Mouse (Mus musculus) MEL (cell line): ENCODE measurements around the gene Ranbp17. TPM values are rescaled to one million over a fixed set of nuclear protein-coding genes. Genes with fewer than 3 reads are reported as not detected.

ENCODE experiments used
- DNase-seq: peaks from one replicate; pipeline ENCODE4 v3.0.0; 2011; ENCODE audit warnings: low read depth, low spot score
- H3K27ac ChIP-seq: 2 replicates; pipeline ENCODE4 v1.5.1; 2012; ENCODE audit warnings: low read depth, mild to moderate bottlenecking, control low read depth, low read length, moderate library complexity; ENCODE audit not compliant: control insufficient read depth
- H3K27me3 ChIP-seq, 2 experiments: fragments of 150-350 bp in 1 of 2; sonication (generic) in 1 of 2; 2 replicates each; pipeline ENCODE4 v1.6.1; 2012; ENCODE audit warnings: low read length in 2 of 2, mild to moderate bottlenecking in 2 of 2, improper control_type of control experiment in 1 of 2, moderate library complexity in 1 of 2; ENCODE audit not compliant: insufficient read depth in 2 of 2, control insufficient read depth in 1 of 2
- H3K36me3 ChIP-seq, 2 experiments: 2 replicates each; pipeline ENCODE4 v1.6.1; 2012 to 2014; ENCODE audit warnings: low read length in 2 of 2, improper control_type of control experiment in 1 of 2, inconsistent platforms in 1 of 2, mild to moderate bottlenecking in 1 of 2; ENCODE audit not compliant: insufficient read depth in 2 of 2, control insufficient read depth in 1 of 2
- H3K4me1 ChIP-seq, 2 experiments: fragments of 150-350 bp in 1 of 2; sonication (generic) in 1 of 2; 2 replicates each; pipeline ENCODE4 v1.6.1; 2012; ENCODE audit warnings: low read length in 2 of 2, improper control_type of control experiment in 1 of 2, mild to moderate bottlenecking in 1 of 2; ENCODE audit not compliant: insufficient read depth in 2 of 2, control insufficient read depth in 1 of 2
- H3K4me3 ChIP-seq, 2 experiments: fragments of 150-350 bp in 1 of 2; sonication (generic) in 1 of 2; 2 replicates each; pipeline ENCODE4 v1.5.1; 2012; ENCODE audit warnings: low read depth in 2 of 2, low read length in 2 of 2, mild to moderate bottlenecking in 2 of 2, moderate library complexity in 2 of 2, control low read depth in 1 of 2, improper control_type of control experiment in 1 of 2; ENCODE audit not compliant: control insufficient read depth in 1 of 2, insufficient read depth in 1 of 2
- H3K79me2 ChIP-seq: 2 replicates; pipeline ENCODE4 v1.6.1; 2012; ENCODE audit warnings: mild to moderate bottlenecking, low read length, moderate library complexity; ENCODE audit not compliant: control insufficient read depth, poor library complexity, insufficient read depth
- H3K9ac ChIP-seq: 2 replicates; pipeline ENCODE4 v1.6.1; 2012; ENCODE audit warnings: low read depth, mild to moderate bottlenecking, control low read depth, low read length, moderate library complexity; ENCODE audit not compliant: control insufficient read depth, poor library complexity, severe bottlenecking
- H3K9me3 ChIP-seq: fragments of 150-350 bp; sonication (generic); replicated peaks from 2 replicates; pipeline ENCODE4 v1.6.1; 2012; ENCODE audit warnings: mild to moderate bottlenecking, low read length, improper control_type of control experiment, moderate library complexity; ENCODE audit not compliant: insufficient read depth
- CHD1 ChIP-seq: IDR thresholded peaks from 2 replicates; pipeline ENCODE4 v1.6.1; 2012; ENCODE audit warnings: low read depth, mild to moderate bottlenecking, inconsistent platforms, low read length, improper control_type of control experiment
- EP300 ChIP-seq, 2 experiments: IDR thresholded peaks; 2 replicates each; pipeline ENCODE4 v1.6.1; 2011; ENCODE audit warnings: improper control_type of control experiment in 2 of 2, low read length in 2 of 2, low read depth in 1 of 2, mild to moderate bottlenecking in 1 of 2
- ETS1 ChIP-seq: IDR thresholded peaks from 2 replicates; pipeline ENCODE4 v1.6.1; 2012; ENCODE audit warnings: low read depth, mild to moderate bottlenecking, inconsistent platforms, low read length, improper control_type of control experiment, moderate library complexity
- GABPA ChIP-seq: IDR thresholded peaks from 2 replicates; pipeline ENCODE4 v1.6.1; 2012; ENCODE audit warnings: low read depth, mild to moderate bottlenecking, inconsistent platforms, low read length, improper control_type of control experiment, moderate library complexity
- GATA1 ChIP-seq: IDR thresholded peaks from 2 replicates; pipeline ENCODE4 v1.6.1; 2011; ENCODE audit warnings: low read depth, low read length, improper control_type of control experiment
- HCFC1 ChIP-seq: IDR thresholded peaks from 2 replicates; pipeline ENCODE4 v1.6.1; 2012; ENCODE audit warnings: low read depth, mild to moderate bottlenecking, inconsistent platforms, low read length, improper control_type of control experiment, moderate library complexity
- JUND ChIP-seq: IDR thresholded peaks from 2 replicates; pipeline ENCODE4 v1.6.1; 2011; ENCODE audit warnings: low read depth, mild to moderate bottlenecking, improper control_type of control experiment, low read length
- KAT2A ChIP-seq: conservative IDR thresholded peaks from 2 replicates; pipeline ENCODE4 v1.6.1; 2012; ENCODE audit warnings: low read depth, low read length, improper control_type of control experiment, inconsistent platforms
- MAZ ChIP-seq: IDR thresholded peaks from 2 replicates; pipeline ENCODE4 v1.6.1; 2012; ENCODE audit warnings: low read depth, mild to moderate bottlenecking, inconsistent platforms, low read length, improper control_type of control experiment
- MYB ChIP-seq: IDR thresholded peaks from 2 replicates; pipeline ENCODE4 v1.6.1; 2011; ENCODE audit warnings: mild to moderate bottlenecking, low read depth, low read length, improper control_type of control experiment
- MYC ChIP-seq: IDR thresholded peaks from 2 replicates; pipeline ENCODE4 v1.6.1; 2011; ENCODE audit warnings: low read depth, mild to moderate bottlenecking, low read length, improper control_type of control experiment, moderate library complexity
- NELFE ChIP-seq: IDR thresholded peaks from 2 replicates; pipeline ENCODE4 v1.6.1; 2011; ENCODE audit warnings: low read depth, low read length, improper control_type of control experiment
- NRF1 ChIP-seq: IDR thresholded peaks from 2 replicates; pipeline ENCODE4 v1.6.1; 2014; ENCODE audit warnings: low read depth, mild to moderate bottlenecking, inconsistent platforms, low read length, improper control_type of control experiment, moderate library complexity; ENCODE audit not compliant: poor library complexity, insufficient read depth, severe bottlenecking
- POLR2AphosphoS2 ChIP-seq: IDR thresholded peaks from 2 replicates; pipeline ENCODE4 v1.6.1; 2011; ENCODE audit warnings: low read length, improper control_type of control experiment
- SMC3 ChIP-seq: IDR thresholded peaks from 2 replicates; pipeline ENCODE4 v1.6.1; 2011; ENCODE audit warnings: low read depth, low read length, improper control_type of control experiment
- TBP ChIP-seq: IDR thresholded peaks from 2 replicates; pipeline ENCODE4 v1.8.0; 2011; ENCODE audit warnings: low read depth, low read length, improper control_type of control experiment
- TCF12 ChIP-seq: IDR thresholded peaks from 2 replicates; pipeline ENCODE4 v1.6.1; 2014; ENCODE audit warnings: low read depth, mild to moderate bottlenecking, inconsistent platforms, low read length, improper control_type of control experiment, moderate library complexity
- polyA plus RNA-seq, 2 experiments: library from polyadenylated mRNA; stranded (reverse) in 1 of 2; unstranded in 1 of 2; fragments of >175 nt in 1 of 2; fragments of >200 nt in 1 of 2; gene quantifications; 2 replicates each; pipeline versions ENCODE4 v1.2.1 to v1.2.4; 2012; ENCODE audit warnings: low replicate concordance in 2 of 2, low read depth in 1 of 2; ENCODE audit not compliant: insufficient read length in 2 of 2, insufficient read depth in 1 of 2, missing spikeins in 1 of 2
- total RNA-seq: library from RNA; depleted of rRNA; stranded (reverse); fragments of 300-350 nt; gene quantifications from 2 replicates; pipeline ENCODE4 v1.2.3, GENCODE M21; 2012

Ranbp17 gene
- total and polyA plus RNA-seq, 3 experiments, result not detected

GRCm38 (mm10) chr11:33544945-33545344 lies 31.4 kb upstream of the Ranbp17 start:
- H3K27ac ChIP-seq, result no peak overlapping the region
- no peaks in the 10 kb centered on the region for H3K9me3 ChIP-seq
- no peak overlapping the region for H3K9ac ChIP-seq
- H3K4me1 ChIP-seq, result no peaks in the 10 kb centered on the region
- TF ChIP-seq POLR2AphosphoS2 (no peak), GABPA (no peak), GATA1 (no peak), NELFE (no peak), ETS1 (no peak)
- H3K27me3 ChIP-seq, result no peaks in the 10 kb centered on the region; a peak in 1 of 4 replicates
- no peaks in the 10 kb centered on the region for H3K36me3 ChIP-seq
- DNase-seq, result no peak
- no peaks in the 10 kb centered on the region for H3K79me2 ChIP-seq
- H3K4me3 ChIP-seq, result no peak overlapping the region

GRCm38 (mm10) chr11:33544121-33544520 lies 30.6 kb upstream of the Ranbp17 start:
- Histone ChIP-seq H3K4me1 (no peaks in the 10 kb centered on the region), H3K9me3 (no peaks in the 10 kb centered on the region), H3K36me3 (no peaks in the 10 kb centered on the region), H3K27ac (no peak overlapping the region), H3K9ac (no peak overlapping the region), H3K79me2 (no peaks in the 10 kb centered on the region), H3K27me3 (no peaks in the 10 kb centered on the region), H3K4me3 (no peak overlapping the region)
- TF ChIP-seq HCFC1, result no peak
- no peak for TF ChIP-seq NRF1
- no peak for TF ChIP-seq MAZ
- TF ChIP-seq NELFE, result no peak
- TF ChIP-seq KAT2A, result no peak
- TF ChIP-seq TBP, result no peak
- no peak for TF ChIP-seq EP300 (IDR thresholded peaks at IDR 0.05; ENCODE audit: low read depth in 1 of 2, low read length in 2 of 2)
- no peak for TF ChIP-seq JUND
- no peak for TF ChIP-seq ETS1
- TF ChIP-seq CHD1, result no peak
- no peak for TF ChIP-seq GABPA
- no peak for TF ChIP-seq POLR2AphosphoS2
- no peak for TF ChIP-seq MYB
- TF ChIP-seq MYC, result no peak
- no peak for TF ChIP-seq TCF12
- no peak for TF ChIP-seq SMC3
- TF ChIP-seq, all 39 proteins: peak for 0
- no peak for DNase-seq
